Mouse (Mus musculus) lung, postnatal 36 days (tissue): ENCODE measurements around the gene Cep95.
"Not testable (repeated sequence)": the region's sequence is repeated elsewhere in the genome, so short reads cannot be mapped to it uniquely, and the experiment has no call there.

Experiments
- DNase-seq: peaks from one replicate; pipeline ENCODE4 v3.0.0; 2022; ENCODE audit warnings: mixed read lengths

The Cep95 gene

GRCm38 (mm10) chr11:106788775-106789459, at the start of gene Cep95, which contains the start of gene Ddx5:
Cep95 (plus strand) TSS chr11:106789252.
Ddx5 (minus strand) TSS chr11:106789185.
- DNase-seq, result peak; percentile 99

- not testable (repeated sequence) for DNase-seq
Observed at GRCm38 (mm10) chr11:106740724-106741123, 48.3 kb upstream of the Cep95 start.

GRCm38 (mm10) chr11:106741232-106741631, 47.8 kb upstream of the Cep95 start:
- no peak for DNase-seq

GRCm38 (mm10) chr11:106741826-106742225, 47.2 kb upstream of the Cep95 start:
- DNase-seq, result no peak

GRCm38 (mm10) chr11:106742388-106742841, 46.6 kb upstream of the Cep95 start:
- no peak for DNase-seq

- no peak for DNase-seq
Observed at GRCm38 (mm10) chr11:106744949-106745348, 44.1 kb upstream of the Cep95 start.

GRCm38 (mm10) chr11:106749557-106750120, 39.4 kb upstream of the Cep95 start:
- not testable (repeated sequence) for DNase-seq

GRCm38 (mm10) chr11:106750121-106750751, 38.8 kb upstream of the Cep95 start, which contains the start of gene Pecam1:
Pecam1 (minus strand) TSS chr11:106750628.
- DNase-seq, result peak; percentile 42

GRCm38 (mm10) chr11:106751039-106752018, 37.7 kb upstream of the Cep95 start, which contains the start of gene Milr1:
Milr1 (plus strand) TSS chr11:106751226.
- no peak for DNase-seq

- DNase-seq, result peak; percentile 65
Observed at GRCm38 (mm10) chr11:106752103-106752502, 36.9 kb upstream of the Cep95 start.

GRCm38 (mm10) chr11:106753314-106753713, 35.7 kb upstream of the Cep95 start:
- no peak for DNase-seq

GRCm38 (mm10) chr11:106755583-106755982, 33.5 kb upstream of the Cep95 start:
- DNase-seq, result no peak

GRCm38 (mm10) chr11:106759028-106759427, 30.0 kb upstream of the Cep95 start:
- DNase-seq, result peak; percentile 64

- DNase-seq, result peak; percentile 52
Observed at GRCm38 (mm10) chr11:106760511-106760910, 28.5 kb upstream of the Cep95 start.

- DNase-seq, result peak; percentile 65
Observed at GRCm38 (mm10) chr11:106762139-106762799, 26.8 kb upstream of the Cep95 start.

GRCm38 (mm10) chr11:106762800-106763185, 26.3 kb upstream of the Cep95 start:
- no peak for DNase-seq

GRCm38 (mm10) chr11:106766611-106767162, 22.4 kb upstream of the Cep95 start:
- DNase-seq, result no peak

GRCm38 (mm10) chr11:106767516-106767915, 21.5 kb upstream of the Cep95 start:
- DNase-seq, result no peak

GRCm38 (mm10) chr11:106770195-106770974, 18.7 kb upstream of the Cep95 start:
- DNase-seq, result no peak

GRCm38 (mm10) chr11:106773061-106773460, 16.0 kb upstream of the Cep95 start:
- no peak for DNase-seq

- peak; percentile 68 for DNase-seq
Observed at GRCm38 (mm10) chr11:106776960-106777359, 12.1 kb upstream of the Cep95 start.
